19 mouse cellular contexts compared by ENCODE assay signal in the genomic region with DNA sequence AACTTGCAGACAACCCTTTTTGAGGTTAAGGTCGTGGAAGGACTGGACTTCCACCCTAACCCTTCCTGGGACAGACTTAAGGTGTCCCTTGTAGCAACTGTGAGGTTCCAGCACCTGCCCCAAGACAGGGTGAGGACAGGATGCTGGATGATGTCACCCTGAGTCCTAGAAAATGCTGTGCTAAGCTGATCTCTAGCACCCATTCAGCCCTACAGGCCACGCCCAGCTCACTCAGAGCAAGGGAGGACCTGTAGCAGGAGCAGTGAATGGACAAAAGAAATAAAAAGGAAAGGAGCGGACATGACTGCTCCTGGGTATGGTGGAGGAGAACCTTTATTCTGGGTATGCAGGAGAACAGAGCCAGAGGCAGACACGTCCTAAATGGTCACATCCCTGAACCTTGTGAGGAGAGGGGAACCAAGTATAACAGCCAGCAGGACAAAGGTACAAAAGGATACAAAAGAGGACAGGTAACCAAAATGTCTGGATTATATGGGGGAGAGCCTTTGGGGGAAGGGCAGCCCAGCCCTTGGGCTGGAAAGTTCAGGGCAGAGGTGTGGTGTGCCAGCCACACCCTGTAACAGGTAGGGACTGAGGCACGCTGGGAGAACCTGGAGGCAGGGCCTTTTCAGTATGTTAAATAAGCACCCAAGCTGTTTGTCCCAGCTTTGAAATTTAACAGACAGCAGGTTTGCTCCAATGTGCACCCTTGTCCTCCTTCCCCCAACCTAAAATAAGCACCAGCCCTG.
DNase-seq lines count a peak whose midpoint lies in the region; ATAC-seq and TF ChIP-seq lines count a peak whose summit lies in the region.
"Had no signal": no experiment of that assay in that cellular context is flagged by ENCODE, and none has a peak within 500 bp of the region (broad histone marks: within the 10 kb centered on the region; RNA-seq: fewer than 3 reads in every experiment).

No protein-coding gene starts in this region.

- H3K27ac ChIP-seq in limb, embryonic 15.5 days, result no peak overlapping the region
- no peak overlapping the region for H3K27ac ChIP-seq in limb, embryonic 10.5 days
- H3K27ac ChIP-seq in liver, embryonic 14.5 days, result no peak overlapping the region
- peak overlapping the region; percentile 52; the same call in 1 of the 2 replicates for H3K27ac ChIP-seq in stomach, embryonic 16.5 days (ENCODE audit: low read length)
- no peak overlapping the region for H3K27ac ChIP-seq in layer of hippocampus, adult 2 months
- H3K27ac ChIP-seq: embryonic facial prominence, embryonic 13.5 days; hindbrain, embryonic 12.5 days; left cerebral cortex, adult 2 months; macrophage; midbrain, embryonic 15.5 days had no signal

- WGBS in limb, embryonic 15.5 days, result 74% methylated on average over 5 of the region's 5 CpGs
- 72% methylated on average over 5 of the region's 5 CpGs for WGBS in limb, embryonic 10.5 days
- 61% methylated on average over 5 of the region's 5 CpGs for WGBS in liver, embryonic 14.5 days (ENCODE audit: insufficient replicate concordance)
- WGBS in stomach, embryonic 16.5 days, result 66% methylated on average over 5 of the region's 5 CpGs

- no peaks in the 10 kb centered on the region for H3K4me1 ChIP-seq in limb, embryonic 15.5 days
- no peaks in the 10 kb centered on the region for H3K4me1 ChIP-seq in limb, embryonic 10.5 days
- peaks cover 5 to 9% of the 10 kb centered on the region in 2 experiments; a peak in 3 of 4 replicates for H3K4me1 ChIP-seq in liver, embryonic 14.5 days (replicated peaks; ENCODE audit: control insufficient read depth in 2 of 2, insufficient read depth in 2 of 2, low read length in 1 of 2)
- 0 out of 2 replicates have a peak, but pooled peaks cover 3% of the 10 kb centered on the region for H3K4me1 ChIP-seq in stomach, embryonic 16.5 days (ENCODE audit: control insufficient read depth, insufficient read depth, low read length)
- H3K4me1 ChIP-seq: embryonic facial prominence, embryonic 13.5 days; hindbrain, embryonic 12.5 days; midbrain, embryonic 15.5 days had no signal

- H3K4me2 ChIP-seq in limb, embryonic 15.5 days, result no peak overlapping the region
- H3K4me2 ChIP-seq in liver, embryonic 14.5 days (ENCODE audit: low read depth), result no peak overlapping the region
- H3K4me2 ChIP-seq in stomach, embryonic 16.5 days (ENCODE audit: low read depth, low read length), result no peak overlapping the region
- H3K4me2 ChIP-seq: embryonic facial prominence, embryonic 13.5 days; hindbrain, embryonic 12.5 days; midbrain, embryonic 15.5 days had no signal

- intact Hi-C loops in heart, postnatal 10 days (cut with DNase I), result no loop called here

- no peak for TF ChIP-seq CTCF in liver, embryonic 14.5 days (IDR thresholded peaks at IDR 0.05; ENCODE audit: low read depth)
- no peak for TF ChIP-seq CTCF in layer of hippocampus, adult 2 months (conservative IDR thresholded peaks at IDR 0.05)

- no peaks in the 10 kb centered on the region for H3K36me3 ChIP-seq in limb, embryonic 15.5 days
- no peaks in the 10 kb centered on the region for H3K36me3 ChIP-seq in limb, embryonic 10.5 days
- H3K36me3 ChIP-seq in liver, embryonic 14.5 days (replicated peaks; ENCODE audit: control insufficient read depth, insufficient read depth, low read depth), result no peaks in the 10 kb centered on the region
- H3K36me3 ChIP-seq in stomach, embryonic 16.5 days (ENCODE audit: control insufficient read depth, insufficient read depth, low read length), result no peaks in the 10 kb centered on the region
- H3K36me3 ChIP-seq: embryonic facial prominence, embryonic 13.5 days; hindbrain, embryonic 12.5 days; midbrain, embryonic 15.5 days had no signal

- no peak for DNase-seq in limb, embryonic 10.5 days (ENCODE audit: low spot score)
- DNase-seq in liver, embryonic 14.5 days (ENCODE audit: low read depth in 3 of 3, low spot score in 3 of 3), result no peak
- DNase-seq in kidney, adult 11 months, result no peak
- DNase-seq in layer of hippocampus, adult 2 months (ENCODE audit: low spot score in 2 of 2), result no peak
- no peak for DNase-seq in heart, postnatal 10 days
- DNase-seq: adrenal gland, adult 8-10 months; cerebellum, adult 2 months; kidney, adult 9 months; right cerebral cortex, postnatal 4 days; thymus, postnatal 14 days had no signal

- no peaks in the 10 kb centered on the region for H3K9me3 ChIP-seq in limb, embryonic 15.5 days
- no peaks in the 10 kb centered on the region for H3K9me3 ChIP-seq in limb, embryonic 10.5 days (replicated peaks)
- H3K9me3 ChIP-seq in liver, embryonic 14.5 days (ENCODE audit: control insufficient read depth, low read length), result no peaks in the 10 kb centered on the region
- H3K9me3 ChIP-seq in stomach, embryonic 16.5 days (replicated peaks; ENCODE audit: control insufficient read depth, low read length), result no peaks in the 10 kb centered on the region
- H3K9me3 ChIP-seq: embryonic facial prominence, embryonic 13.5 days; G1E; hindbrain, embryonic 12.5 days; midbrain, embryonic 15.5 days had no signal

- no peak overlapping the region for H3K4me3 ChIP-seq in limb, embryonic 15.5 days
- no peak overlapping the region for H3K4me3 ChIP-seq in limb, embryonic 10.5 days
- no peak overlapping the region for H3K4me3 ChIP-seq in liver, embryonic 14.5 days (ENCODE audit: insufficient read depth in 1 of 2, low read depth in 2 of 2, low read length in 2 of 2)
- no peak overlapping the region for H3K4me3 ChIP-seq in stomach, embryonic 16.5 days (replicated peaks; ENCODE audit: low read length)
- H3K4me3 ChIP-seq in layer of hippocampus, adult 2 months, result no peak overlapping the region
- H3K4me3 ChIP-seq: embryonic facial prominence, embryonic 13.5 days; hindbrain, embryonic 12.5 days; left cerebral cortex, adult 2 months; midbrain, embryonic 15.5 days had no signal

- no peaks in the 10 kb centered on the region for H3K27me3 ChIP-seq in limb, embryonic 15.5 days
- H3K27me3 ChIP-seq in limb, embryonic 10.5 days (ENCODE audit: low read depth, poor library complexity, severe bottlenecking), result no peaks in the 10 kb centered on the region
- no peaks in the 10 kb centered on the region for H3K27me3 ChIP-seq in liver, embryonic 14.5 days (ENCODE audit: control insufficient read depth, insufficient read depth, low read length)
- no peaks in the 10 kb centered on the region for H3K27me3 ChIP-seq in stomach, embryonic 16.5 days (ENCODE audit: control insufficient read depth, insufficient read depth, low read length)
- H3K27me3 ChIP-seq: embryonic facial prominence, embryonic 13.5 days; hindbrain, embryonic 12.5 days; midbrain, embryonic 15.5 days had no signal

- H3K9ac ChIP-seq in limb, embryonic 15.5 days, result no peak overlapping the region
- H3K9ac ChIP-seq in liver, embryonic 14.5 days (replicated peaks), result no peak overlapping the region
- no peak overlapping the region for H3K9ac ChIP-seq in stomach, embryonic 16.5 days (ENCODE audit: low read length)
- H3K9ac ChIP-seq: embryonic facial prominence, embryonic 13.5 days; hindbrain, embryonic 12.5 days; midbrain, embryonic 15.5 days had no signal

- peak; percentile 40; the same call in 1 of the 2 replicates for ATAC-seq in limb, embryonic 15.5 days (ENCODE audit: insufficient number of reproducible peaks, low FRiP score, low TSS enrichment, low read depth)
- peak; percentile 81 for ATAC-seq in erythroblast, adult 5-6 weeks (replicated peaks; ENCODE audit: low FRiP score, poor library complexity, severe bottlenecking)
- peak; percentile 74; the same call in 1 of the 2 replicates for ATAC-seq in liver, embryonic 14.5 days (ENCODE audit: insufficient read depth)
- ATAC-seq in stomach, embryonic 16.5 days (ENCODE audit: insufficient read depth, low FRiP score), result peak; percentile 66; the same call in 1 of the 2 replicates
- ATAC-seq: midbrain, embryonic 15.5 days had no signal

- no peak for TF ChIP-seq EP300 in liver, embryonic 14.5 days (IDR thresholded peaks at IDR 0.05; ENCODE audit: low read depth)
